Mouse (Mus musculus): ENCODE results near the gene Hs2st1.

GRCm38 (mm10) chr3:144480595-144480994 is 89.4 kb downstream of the Hs2st1 start:
- TF ChIP-seq CTCF (IDR thresholded peaks at IDR 0.05; ENCODE audit: low read depth): no peak
- TF ChIP-seq EP300 (optimal IDR thresholded peaks at IDR 0.05): no peak

All from stomach, postnatal 0 days (tissue).